Mouse (Mus musculus) gastrocnemius, adult 18-20 months (tissue): ENCODE data around the gene Rpl34. TPM values are rescaled to one million over a fixed set of nuclear protein-coding genes. Genes with fewer than 3 reads are reported as not detected.

Experiments used
- DNase-seq: peaks from one replicate; pipeline ENCODE4 v3.0.0; 2021; ENCODE audit warnings: low spot score
- total RNA-seq, 2 experiments: library from RNA; stranded (reverse); gene quantifications; 2 replicates each; pipeline ENCODE4 v1.2.3; 2021

Gene Rpl34
- total RNA-seq, 2 experiments from 2014 or later: 315 to 345 TPM

DNA sequence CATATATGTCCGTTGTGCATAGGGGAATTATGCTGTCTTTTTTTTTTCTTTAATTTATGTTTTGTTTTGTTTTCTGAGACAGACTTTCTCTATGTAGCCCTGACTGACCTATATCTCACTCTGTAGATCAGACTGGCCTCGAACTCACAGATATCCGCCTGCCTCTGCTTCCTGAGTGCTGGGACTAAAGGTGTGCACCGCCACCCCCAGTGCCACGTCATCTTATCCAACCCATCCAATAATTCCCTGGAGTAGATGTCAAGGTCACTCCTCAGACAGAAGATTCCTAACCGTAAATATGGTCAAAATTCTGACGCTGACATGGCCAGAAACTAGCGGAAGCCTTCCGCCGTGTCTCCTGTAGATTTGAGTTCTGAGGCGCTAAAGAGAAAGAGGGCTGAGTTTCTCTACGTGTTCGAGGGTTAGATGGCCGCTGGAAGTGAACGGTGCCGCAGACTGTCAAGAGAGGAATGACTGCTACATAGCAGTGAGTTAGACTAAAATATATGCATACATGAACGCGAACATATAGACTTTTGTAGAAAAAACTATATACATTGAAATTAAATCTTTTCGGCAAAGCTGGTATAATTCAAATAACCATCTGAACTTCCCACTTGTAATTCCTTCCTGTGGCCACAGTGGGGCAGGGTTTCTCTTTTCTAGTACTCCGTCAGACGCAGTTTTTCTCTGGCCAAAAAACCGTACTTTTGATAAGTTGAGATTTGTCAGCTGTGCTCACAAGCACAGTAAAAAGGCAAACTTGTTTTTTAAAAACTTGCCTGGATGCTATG, 15.2 kb downstream of the Rpl34 start:
- peak; percentile 66 for DNase-seq

DNA sequence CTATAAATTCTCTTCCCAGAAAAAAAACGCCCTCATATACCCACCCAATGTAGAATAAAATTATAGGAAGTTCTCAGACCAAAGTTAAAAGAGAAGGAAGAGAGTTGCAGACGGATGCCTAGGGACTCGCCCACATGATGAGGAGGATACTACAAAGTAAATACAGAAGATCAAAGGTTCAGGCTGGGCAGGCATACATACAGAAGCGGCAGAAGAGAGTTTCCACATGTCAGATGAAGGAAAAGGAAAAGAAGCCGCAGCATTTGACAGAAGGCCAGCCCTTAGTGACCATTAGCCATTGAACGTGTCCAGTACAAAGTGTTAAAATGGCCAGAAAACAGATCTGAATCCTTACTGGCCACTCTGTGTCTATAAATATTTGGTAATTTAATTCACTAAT, 17.3 kb downstream of the Rpl34 start:
- no peak for DNase-seq

DNA sequence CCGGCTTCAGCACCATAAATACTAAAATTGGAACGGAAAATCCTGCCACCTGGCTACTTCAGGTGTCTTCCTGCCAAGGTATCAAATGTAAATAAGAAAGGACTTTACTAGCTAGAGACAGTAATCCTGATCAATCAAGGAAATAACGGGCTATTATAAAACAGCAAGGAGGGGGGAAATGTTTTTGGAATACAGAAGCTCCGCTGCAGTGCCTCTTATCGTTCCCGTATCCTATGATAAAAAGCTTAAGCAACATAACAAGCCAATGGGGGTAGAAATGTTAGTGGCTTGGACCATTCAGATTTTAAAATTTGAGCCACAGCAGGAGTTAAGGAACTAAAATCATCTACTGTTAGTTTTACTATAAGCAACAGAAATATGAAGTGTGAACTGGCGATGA, 20.1 kb downstream of the Rpl34 start:
- no peak for DNase-seq

DNA sequence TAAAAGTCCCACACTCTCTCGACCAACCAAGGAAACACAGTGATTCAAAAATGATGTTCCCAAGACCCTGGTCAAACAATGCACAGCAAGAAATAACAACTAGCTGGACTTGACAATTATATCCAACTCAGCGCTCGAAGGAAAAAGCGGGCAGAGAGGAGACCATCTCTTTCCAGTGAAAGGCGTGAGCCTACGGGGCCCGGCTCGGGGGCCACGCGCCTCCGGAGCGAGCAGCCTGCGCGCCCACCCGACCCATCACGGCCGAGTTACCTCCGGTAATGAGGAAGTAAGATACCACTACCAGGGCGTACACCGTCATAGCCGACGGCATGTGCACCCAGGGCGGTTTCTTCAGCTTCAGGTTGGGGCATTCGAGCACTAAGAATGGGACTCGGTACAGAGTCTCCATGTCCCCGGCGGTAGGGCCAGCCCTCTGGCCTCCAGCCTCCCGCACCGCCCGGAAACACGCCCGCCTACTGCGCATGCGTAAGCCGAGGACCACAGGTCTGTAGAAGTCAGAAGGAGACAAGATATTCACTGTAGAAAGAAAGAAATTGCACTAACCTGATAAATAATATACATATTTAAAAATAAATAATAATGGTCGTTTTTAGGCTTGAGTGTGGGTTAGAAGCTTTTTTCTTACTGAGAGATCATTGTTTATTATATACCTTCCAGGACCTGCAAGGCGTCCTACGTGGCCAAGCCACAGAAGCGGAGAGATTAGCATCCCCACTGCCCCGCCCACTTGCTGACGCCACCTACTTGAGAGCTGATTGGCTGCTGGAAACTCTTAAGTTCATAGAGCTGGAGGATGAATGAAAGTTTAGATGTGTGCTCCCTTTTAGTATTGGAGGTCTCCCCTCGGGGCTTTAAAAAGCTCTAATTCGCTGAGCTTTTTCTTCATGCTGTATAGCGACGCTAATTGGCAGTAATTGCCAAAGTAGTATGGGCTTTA, 21.0 kb downstream of the Rpl34 start, which contains the start of gene Ostc:
Gene Ostc (minus strand): TSS at position 478 of the 958 bp plus-strand sequence.
- peak; percentile 96 for DNase-seq

DNA sequence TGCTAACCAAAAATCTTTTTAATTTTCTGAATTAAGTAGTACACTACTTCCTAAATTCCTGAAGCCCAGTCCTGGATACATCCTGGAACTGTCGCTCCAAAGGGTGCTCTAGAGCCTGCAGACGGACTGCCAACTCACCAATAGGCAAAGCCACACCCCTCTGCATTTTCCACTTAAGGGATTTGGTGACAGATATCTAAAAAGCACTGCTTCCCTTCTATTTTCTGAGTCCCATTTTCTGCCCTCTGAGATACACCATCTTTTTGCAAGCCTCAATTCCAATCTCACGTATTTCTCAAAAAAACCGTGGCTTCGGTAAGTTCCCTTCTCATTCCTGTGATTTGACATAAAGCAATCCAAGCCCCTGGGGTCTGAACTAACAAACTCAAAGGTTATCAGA, 21.7 kb downstream of the Rpl34 start:
- DNase-seq: no peak

DNA sequence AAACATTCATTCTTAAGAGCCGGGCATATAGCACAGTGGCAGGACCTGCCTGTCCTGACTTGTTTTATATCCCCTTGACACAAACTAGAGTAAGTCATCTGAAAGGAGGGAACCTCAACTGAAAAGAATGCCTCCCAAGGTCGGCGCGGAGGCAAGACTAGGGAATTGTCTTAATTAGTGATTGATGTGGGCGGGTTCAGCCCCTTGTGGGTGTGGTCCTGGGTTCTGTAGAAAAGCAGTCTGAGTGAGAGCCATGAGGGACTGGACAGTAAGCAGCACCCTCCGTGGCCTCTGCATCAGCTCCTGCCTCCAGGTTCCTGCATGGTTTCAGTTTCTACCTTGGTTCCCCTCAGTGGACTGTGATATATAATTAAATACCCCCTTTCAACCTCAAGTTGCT, 27.9 kb downstream of the Rpl34 start:
- no peak for DNase-seq

DNA sequence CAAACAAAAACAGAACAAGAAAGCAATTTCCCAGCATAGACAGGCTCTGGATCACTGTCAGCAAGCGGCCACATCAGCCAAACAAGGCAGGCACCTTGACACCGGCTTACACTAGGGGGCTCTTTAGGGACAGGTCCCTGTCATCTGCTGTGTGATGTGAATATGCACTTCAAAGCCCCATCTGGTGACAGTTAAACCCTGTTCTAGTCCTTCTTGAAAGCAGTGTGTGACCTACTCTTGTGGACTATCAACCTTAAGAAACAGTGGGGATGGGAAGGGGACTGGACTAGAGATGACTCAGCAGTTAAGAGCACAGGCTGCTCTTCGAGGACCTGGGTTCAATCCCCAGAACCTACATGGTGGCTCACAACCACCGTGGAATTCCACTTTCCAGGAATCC, 32.6 kb downstream of the Rpl34 start:
- no peak for DNase-seq

DNA sequence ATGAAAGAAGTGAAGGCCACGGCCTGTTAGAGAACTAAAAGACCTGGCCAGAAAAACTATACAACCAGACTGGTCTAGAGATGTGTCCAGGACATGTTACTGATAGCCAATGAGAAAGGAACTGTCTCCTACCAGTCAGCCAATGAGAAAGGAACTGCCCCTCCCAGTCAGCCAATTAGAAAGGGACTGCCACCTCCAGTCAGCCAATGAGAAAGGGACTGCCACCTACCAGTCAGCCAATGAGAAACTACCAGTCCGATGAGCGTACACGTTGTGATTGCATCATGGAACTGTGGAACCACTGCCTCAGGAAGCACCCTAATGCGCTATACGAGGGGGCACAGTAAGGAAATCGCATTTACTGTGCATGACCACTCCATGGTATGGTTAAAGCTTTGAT, 35.5 kb downstream of the Rpl34 start:
- DNase-seq: no peak

DNA sequence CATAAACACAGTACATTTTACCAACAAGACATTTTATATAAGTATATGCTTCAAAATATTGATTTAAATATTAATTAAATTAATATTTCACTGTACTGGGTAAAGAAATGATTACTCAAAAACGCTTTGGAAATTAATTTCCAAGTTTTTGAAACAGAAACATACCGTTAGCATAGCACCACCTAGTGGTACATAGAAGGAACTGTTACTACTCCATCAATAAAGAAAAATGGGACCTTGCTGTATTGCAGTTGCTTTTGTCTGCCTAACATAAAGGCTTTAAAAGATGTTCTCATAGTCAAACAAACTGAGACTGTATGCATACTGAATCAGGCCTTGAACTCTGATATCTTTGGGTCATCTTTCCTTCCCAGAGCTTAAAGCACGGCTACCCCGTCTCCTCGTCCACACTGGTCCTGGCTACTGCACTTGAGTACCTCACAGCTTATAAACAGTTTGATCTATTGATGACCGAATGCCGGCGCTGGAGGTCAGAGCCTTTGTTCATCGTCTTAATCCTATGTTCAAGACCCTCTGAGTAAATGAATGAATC, 36.1 kb downstream of the Rpl34 start:
- no peak for DNase-seq

DNA sequence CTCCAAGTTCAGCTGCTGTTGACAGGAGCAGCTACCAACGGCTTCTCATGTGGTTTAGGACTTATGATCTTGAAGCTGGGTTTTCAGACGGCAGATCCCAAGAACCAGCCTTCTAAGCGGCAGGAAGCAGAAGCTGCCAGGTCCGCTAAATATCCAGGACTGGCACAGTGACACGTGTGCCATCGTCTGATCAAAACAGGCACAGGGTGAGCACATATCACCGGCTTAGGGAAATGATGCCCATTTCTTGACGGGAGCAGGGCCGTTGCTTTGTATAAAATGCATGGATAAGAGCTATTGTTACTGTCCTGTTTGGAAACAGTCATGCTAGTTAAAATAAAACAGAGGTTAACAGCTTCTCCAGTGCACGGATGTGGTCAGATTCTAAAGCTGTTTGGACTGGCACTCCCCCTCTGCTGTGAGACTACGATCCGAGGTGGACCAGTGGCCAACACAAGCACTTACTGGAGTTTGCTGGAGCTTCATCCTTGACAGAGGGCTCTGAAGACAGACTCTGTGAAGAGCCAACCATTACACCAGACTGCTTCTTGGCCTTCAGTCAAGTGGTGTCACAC, 38.5 kb downstream of the Rpl34 start:
- DNase-seq: no peak

DNA sequence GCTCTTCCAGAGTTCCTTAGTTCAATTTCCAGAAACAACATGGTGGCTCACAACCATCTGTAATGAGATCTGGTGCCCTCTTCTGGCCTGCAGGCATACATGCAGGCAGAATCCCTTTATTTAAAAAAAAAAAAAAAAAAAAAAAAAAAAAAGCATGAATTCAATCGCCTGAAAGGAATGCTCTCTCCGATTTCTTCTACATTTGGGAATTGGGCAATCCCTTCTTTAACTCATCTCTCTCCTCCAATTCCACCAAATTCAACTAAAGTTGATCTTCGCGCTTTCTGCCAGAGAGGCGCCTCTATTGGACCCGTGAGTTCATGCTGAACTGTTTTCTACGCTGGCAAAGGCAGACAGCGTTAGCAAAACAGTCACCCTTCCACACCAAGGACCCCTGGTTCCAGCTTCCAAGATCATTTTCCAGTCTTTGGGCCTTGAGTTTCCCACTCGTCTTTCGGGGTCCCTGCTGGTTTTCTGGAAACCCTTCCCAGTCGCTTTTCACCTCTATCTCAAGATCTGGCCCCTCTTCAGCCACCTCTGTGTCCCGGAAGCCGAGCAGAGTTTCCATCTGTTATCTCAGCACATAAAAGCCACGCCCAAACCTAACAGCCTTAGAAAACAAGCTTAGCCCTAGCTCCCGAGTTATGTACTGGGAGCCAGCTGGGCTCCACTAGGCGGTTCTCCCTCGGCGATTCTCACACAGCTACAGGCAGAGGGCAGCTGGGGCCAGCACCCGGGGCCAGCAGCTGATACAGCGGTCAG, 39.2 kb downstream of the Rpl34 start:
- DNase-seq: peak; percentile 55

DNA sequence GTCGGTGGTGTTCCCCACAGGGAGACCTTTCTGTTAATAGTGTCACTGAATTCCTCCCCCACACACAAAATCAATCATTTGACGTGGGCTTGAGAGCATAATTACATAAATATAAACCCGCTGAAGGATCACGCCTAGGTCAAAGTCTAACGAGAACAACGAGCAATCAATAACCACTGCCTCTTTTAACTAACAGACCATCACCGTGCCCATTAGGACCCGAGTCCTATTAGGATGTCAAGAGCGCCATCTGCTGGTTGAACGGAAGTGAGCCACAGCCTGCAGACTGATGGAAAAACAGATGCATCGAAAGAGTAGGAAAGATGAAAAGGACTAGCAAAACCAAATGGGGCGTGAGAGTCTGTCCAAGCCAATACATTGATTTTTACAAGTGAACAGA, 40.6 kb downstream of the Rpl34 start:
- peak; percentile 62 for DNase-seq

DNA sequence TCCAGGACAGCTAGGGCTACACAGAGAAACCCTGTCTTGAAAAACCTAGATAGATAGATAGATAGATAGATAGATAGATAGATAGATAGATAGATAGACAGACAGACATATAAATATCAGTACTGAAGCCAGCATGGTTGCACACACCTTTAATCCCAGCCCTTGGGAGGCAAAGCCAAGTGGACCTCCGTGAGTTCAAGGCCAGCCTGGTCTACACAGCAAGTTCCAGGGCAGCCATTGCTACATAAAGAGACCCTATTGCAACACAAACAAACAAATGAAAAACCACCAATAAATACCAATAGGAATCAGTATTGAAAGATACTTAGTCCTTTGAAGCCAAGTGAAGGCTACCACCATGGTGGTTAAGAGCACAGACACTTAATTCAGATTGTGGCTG, 43.1 kb downstream of the Rpl34 start:
- no peak for DNase-seq

DNA sequence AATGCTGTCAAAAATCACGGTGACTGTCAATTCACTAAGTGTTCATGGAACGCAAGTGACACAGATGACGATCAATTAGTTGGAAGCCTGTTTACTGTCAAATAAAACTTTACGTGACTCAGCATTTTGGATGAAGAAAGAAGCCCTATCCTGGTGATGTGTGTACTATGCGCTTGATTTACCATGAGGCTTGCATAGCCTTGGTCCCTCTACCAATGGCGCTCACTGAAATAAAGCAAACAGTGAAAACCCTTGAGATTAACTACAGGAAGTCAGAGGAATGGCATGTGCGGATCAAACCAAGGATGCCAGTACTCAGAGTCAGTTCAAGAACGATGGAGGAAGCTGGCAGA, 45.2 kb downstream of the Rpl34 start:
- no peak for DNase-seq

DNA sequence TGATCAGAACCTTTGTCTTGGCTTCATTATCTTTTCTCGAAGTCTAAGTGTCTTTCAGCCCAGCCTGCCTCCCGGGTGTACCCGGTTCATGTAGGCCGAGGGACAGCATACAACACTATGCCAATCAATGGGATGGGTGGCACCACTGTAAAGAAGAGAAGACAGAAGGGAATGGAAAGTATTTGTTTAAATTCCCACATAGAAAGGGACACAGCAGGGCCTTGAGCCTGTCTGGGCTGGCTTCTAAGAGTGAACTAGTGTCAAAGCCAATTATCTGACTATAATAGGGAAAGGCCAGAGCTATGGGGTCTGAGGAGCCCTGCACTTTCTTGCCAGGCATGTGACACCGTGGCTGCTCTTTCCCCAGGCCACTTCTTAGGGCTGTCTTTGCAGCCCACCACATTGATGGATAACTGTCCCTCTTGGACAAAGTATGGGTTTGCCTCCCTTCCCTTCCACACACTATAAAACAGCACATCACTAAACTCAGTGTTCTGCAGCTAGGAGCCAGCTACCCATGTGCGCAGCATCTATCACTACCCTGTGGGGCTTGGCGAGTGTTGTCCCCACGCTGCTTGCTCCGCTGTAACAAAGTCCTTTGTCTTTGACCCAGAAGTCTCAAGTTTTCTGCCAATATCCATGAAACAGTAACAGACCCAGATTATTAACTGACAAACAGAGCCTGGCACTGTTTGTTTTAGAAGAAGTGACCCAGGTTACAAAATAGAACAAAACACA, 45.8 kb downstream of the Rpl34 start:
- DNase-seq: no peak

DNA sequence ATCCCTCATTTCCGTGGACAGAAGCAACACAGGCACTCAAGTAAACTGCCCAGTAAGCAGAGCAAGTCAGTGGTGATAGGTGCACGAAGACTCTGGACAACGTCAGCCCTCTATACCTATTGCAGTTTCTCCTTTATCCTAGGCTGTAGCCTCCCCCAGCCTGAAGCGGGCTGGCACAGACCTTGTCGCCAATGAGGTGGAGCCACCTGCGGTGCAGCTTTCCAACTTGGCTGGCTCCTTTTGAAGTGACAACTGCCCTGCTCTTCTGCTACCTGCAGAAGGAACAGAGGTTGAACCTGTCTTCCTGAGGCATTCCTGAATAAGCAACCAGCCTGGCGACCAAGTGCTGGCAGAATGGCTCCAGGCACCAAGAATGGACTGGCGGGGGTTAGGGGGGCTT, 46.4 kb downstream of the Rpl34 start:
- DNase-seq: no peak

DNA sequence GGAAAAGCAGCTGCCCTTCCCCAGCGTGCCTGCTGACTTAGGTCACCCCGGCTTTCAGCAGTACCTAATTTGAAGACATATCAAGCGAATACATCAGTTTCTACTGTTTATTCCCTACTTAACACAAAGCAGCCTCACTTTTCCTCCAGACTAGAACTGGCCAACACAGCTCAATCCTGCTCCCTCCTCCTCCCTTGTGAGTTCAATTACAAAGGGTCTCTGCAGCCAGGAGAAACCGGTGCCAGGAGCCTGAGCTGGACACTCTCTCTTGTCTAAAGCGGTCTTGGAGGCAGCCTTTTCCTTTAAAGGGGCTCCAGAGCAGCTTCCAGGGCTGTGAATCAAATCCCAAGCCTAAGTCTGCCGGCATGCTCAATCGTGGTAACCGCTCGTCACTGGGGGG, 48.0 kb downstream of the Rpl34 start:
- no peak for DNase-seq

DNA sequence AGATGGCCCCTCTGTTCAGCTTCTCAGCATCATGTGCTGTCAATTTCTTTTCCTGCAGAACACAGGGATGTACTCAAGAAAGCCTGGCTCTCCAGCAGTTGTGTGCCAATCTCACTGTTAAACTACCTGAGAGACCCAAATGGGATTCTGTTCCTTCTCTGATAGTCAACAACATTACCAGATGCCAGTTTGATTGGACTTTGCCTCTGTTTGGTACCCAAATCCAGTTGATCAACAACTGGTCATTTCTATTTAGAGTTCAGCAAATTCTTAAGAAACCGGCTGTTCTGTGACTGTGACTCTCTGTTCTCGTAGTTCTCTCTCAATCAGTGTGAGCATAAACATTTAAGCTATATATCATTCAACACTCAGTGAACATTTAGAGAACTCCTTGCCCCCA, 49.0 kb downstream of the Rpl34 start:
- DNase-seq: no peak

DNA sequence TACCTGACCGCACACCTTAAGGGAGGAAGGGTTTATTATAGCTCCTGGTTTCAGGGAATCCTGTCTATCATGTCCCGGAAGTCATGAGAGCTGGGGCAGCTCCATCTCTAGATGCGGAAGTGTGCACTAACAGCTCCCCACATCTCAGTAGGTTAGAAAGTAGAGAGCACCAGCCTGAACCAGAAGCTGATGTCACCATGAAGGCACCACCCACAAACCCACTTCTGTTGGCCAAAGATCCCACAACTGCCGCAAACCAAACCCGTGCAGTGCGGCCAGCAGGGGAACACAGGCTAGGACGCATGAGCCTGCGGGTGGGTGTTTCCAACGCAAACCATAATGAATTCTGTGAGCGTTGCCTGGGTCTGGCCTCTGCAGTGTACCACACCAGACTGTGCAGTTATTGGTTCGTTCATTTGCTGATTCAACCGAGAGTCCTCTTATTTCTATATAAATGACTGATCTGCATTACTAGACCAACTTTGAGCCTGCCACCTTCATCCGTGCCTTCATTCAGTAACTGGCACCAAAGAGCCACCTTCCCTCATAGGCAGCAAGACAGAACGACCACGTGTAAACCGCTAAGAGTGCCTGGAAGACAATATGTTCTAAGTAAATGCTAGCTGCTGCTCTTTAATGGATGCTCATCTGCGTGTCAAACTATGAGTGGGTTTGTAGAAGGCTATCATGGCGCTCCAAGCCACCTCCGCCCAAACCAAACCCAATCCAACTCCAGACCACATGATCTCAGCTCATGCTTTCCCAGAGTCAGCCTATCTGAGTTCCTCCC, 52.3 kb downstream of the Rpl34 start:
- no peak for DNase-seq
